Mouse (Mus musculus): ENCODE results near the gene Add2.
"Not testable (repeated sequence)": the region's sequence is repeated elsewhere in the genome, so short reads cannot be mapped to it uniquely, and the experiment has no call there.

DNA sequence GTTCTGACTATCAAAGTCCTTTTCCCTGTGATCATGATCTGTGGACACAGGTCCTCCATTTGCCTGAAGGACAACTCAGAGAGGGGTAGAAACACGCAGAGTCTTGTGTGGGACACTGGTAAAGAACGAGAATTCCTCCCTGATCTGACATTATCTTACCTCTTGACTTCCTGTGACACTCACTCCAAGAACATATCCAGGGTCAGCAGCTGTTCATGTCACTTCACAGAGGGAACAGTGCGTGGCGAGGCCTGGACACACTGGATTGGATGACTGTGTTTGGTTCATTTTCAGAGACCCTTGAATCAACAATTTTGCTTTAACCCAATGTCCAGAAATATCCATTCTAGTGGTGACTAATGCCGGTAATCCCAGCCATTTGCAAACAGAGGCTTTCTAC lies 38.9 kb upstream of the Add2 start:
- not testable (repeated sequence) for TF ChIP-seq POLR2A (IDR thresholded peaks at IDR 0.05; ENCODE audit: insufficient read depth, low read length); CTCF (IDR thresholded peaks at IDR 0.05; ENCODE audit: low read depth, low read length)

Measured in ES-Bruce4 (cell line).